Mouse (Mus musculus): ENCODE results near the gene Srsf3.

DNA sequence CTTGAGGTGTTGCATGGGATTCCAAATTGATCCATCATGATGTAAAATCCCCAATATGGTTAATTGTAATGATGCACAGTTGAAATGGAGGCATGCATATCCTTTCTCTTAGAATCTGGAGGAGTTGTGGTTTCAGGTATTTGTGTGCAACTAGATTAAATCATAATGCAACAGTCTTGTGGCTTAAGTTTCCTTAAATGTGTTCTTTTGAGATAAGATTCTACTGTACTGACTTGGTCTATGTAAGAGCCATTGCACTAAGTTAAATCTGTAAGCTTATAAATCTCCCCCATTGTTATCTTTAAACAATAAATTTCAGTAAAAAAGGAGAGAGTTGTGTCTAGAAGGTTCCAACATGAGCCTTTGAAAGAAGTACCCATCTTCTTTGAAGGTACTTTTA is 10.1 kb downstream of the Srsf3 start:
- TF ChIP-seq EP300 (IDR thresholded peaks at IDR 0.05; ENCODE audit: low read depth) (no peak), CTCF (IDR thresholded peaks at IDR 0.05; ENCODE audit: low read depth) (no peak)
